Mouse (Mus musculus) midbrain, embryonic 16.5 days (tissue): ENCODE results near the gene Selenos. TPM values are rescaled to one million over a fixed set of nuclear protein-coding genes. Genes with fewer than 3 reads are reported as not detected.

ENCODE experiments used
- ATAC-seq: fragments of 200-750 bp; cut with Nextera tagmentation; 2 replicates; pipeline ENCODE4 v1.8.0; 2017; ENCODE audit warnings: moderate TSS enrichment
- H3K27ac ChIP-seq: fragments of 300-500 bp; sonication (generic); 2 replicates; pipeline ENCODE4 v1.5.1; 2014; ENCODE audit warnings: mild to moderate bottlenecking, low read length, mixed read lengths
- H3K27me3 ChIP-seq: fragments of 300-500 bp; sonication (generic); 2 replicates; pipeline ENCODE4 v1.6.1; 2014; ENCODE audit warnings: low read depth, low read length, mixed read lengths; ENCODE audit not compliant: control insufficient read depth, insufficient read depth
- H3K36me3 ChIP-seq: fragments of 300-500 bp; sonication (generic); 2 replicates; pipeline ENCODE4 v1.6.1; 2014; ENCODE audit warnings: mild to moderate bottlenecking, low read length, moderate library complexity, mixed read lengths; ENCODE audit not compliant: control insufficient read depth, insufficient read depth
- H3K4me1 ChIP-seq: fragments of 300-500 bp; sonication (generic); 2 replicates; pipeline ENCODE4 v1.6.1; 2014; ENCODE audit warnings: mild to moderate bottlenecking, low read length, mixed read lengths; ENCODE audit not compliant: control insufficient read depth, insufficient read depth
- H3K4me2 ChIP-seq: fragments of 300-500 bp; sonication (generic); 2 replicates; pipeline ENCODE4 v1.6.1; 2014; ENCODE audit warnings: mild to moderate bottlenecking, low read length, mixed read lengths
- H3K4me3 ChIP-seq: fragments of 300-500 bp; sonication (generic); 2 replicates; pipeline ENCODE4 v1.5.1; 2014; ENCODE audit warnings: low read depth, mild to moderate bottlenecking, low read length, moderate library complexity, mixed read lengths
- H3K9ac ChIP-seq: fragments of 300-500 bp; sonication (generic); 2 replicates; pipeline ENCODE4 v1.6.1; 2014; ENCODE audit warnings: low read depth, low read length, mixed read lengths
- H3K9me3 ChIP-seq: fragments of 300-500 bp; sonication (generic); replicated peaks from 2 replicates; pipeline ENCODE4 v1.6.1; 2014; ENCODE audit warnings: mild to moderate bottlenecking, low read length, mixed read lengths; ENCODE audit not compliant: control insufficient read depth, poor library complexity, severe bottlenecking
- WGBS: fragments of 180-500 bp; shearing (Covaris S2); extraction: QIAGEN DNeasy Blood & Tissue Kit; methylation state at CpG from one replicate; pipeline ENCODE4 v1.1.7; 2014; 5-methylcytosine and 5-hydroxymethylcytosine counted together
- polyA plus RNA-seq: library from polyadenylated mRNA; unstranded; fragments of >200 nt; fragmentation: Nextera tagmentation; extraction: Ambion mirVana; gene quantifications from 2 replicates; pipeline ENCODE4 v1.2.1, GENCODE M21; 2015

The Selenos gene
- polyA plus RNA-seq, 1 experiment from 2014 or later: 89.6 TPM

DNA sequence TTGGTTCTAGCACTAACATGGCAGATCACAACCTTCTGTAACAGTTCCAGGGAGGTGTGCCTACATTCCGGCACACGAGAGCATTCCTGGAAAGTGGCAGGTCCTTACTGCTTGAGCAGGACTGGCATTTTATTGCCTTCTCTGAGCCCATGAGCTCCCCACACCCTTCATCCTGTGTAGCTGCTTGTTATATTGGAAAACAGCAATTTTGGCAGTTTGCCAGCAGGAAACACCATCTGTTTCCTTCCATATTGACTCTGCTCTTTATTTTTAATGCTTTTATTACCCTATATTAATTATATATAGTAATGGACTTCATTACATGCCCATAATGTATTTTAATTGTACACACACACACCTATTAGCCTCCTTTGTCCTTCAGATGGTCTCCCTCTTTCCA lies 3.0 kb upstream of the Selenos start:
- Histone ChIP-seq H3K4me1 (peaks cover 18% of the 10 kb centered on the region), H3K27me3 (no peaks in the 10 kb centered on the region), H3K4me3 (no peak overlapping the region), H3K9me3 (no peaks in the 10 kb centered on the region), H3K27ac (no peak overlapping the region), H3K4me2 (no peak overlapping the region), H3K9ac (no peak overlapping the region), H3K36me3 (peaks cover 32% of the 10 kb centered on the region)
- no peak for ATAC-seq
- WGBS: 83% methylated on average over 2 of the region's 2 CpGs

DNA sequence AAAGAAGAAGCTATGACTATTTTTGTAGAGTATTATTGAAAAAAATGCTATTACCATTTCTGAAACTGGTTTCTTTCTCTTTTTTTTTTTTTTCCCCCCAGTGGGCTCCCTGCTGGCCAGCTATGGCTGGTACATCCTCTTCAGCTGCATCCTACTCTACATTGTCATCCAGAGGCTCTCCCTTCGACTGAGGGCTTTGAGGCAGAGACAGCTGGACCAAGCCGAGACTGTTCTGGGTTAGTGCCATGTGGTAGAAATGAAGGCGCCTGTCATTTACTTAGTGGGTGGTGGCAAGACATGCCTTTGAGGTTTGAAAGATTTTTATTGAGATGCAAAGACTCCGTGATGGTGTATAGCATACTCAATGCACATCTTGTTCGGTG lies 773 bp downstream of the Selenos start:
- Histone ChIP-seq H3K27me3 (no peaks in the 10 kb centered on the region), H3K36me3 (peaks cover 19% of the 10 kb centered on the region), H3K9ac (peak overlapping the region; percentile 87), H3K4me3 (peak overlapping the region; percentile 91), H3K4me2 (peak overlapping the region; percentile 95), H3K4me1 (peaks cover 21% of the 10 kb centered on the region), H3K27ac (no peak overlapping the region), H3K9me3 (no peaks in the 10 kb centered on the region)
- ATAC-seq: no peak
- WGBS: 34% methylated on average over 5 of the region's 5 CpGs

DNA sequence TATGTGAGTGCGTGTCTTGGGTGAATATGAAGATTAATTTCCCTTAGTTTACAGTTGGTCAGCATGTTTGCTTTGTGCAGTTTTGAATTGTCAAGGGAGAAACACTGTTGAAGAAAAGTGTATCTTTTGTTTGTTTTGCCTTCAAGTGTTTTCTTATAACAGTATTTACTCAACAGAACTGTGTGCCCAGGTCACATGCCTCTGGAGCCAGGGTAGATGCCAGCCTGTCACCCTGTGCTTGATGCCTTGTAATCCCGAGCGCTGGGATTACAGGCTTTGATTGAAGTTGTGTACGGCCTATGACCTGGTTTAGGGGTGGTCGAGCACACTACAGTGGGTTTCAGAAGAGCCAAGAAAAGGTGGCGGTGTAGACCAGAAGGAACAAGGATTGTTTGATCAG lies 4.3 kb downstream of the Selenos start:
- peaks cover 20% of the 10 kb centered on the region for H3K4me1 ChIP-seq
- H3K27ac ChIP-seq: no peak overlapping the region
- H3K36me3 ChIP-seq: peaks cover 19% of the 10 kb centered on the region
- no peak overlapping the region for H3K9ac ChIP-seq
- no peaks in the 10 kb centered on the region for H3K27me3 ChIP-seq
- no peak overlapping the region for H3K4me3 ChIP-seq
- no peak overlapping the region for H3K4me2 ChIP-seq
- H3K9me3 ChIP-seq: no peaks in the 10 kb centered on the region
- ATAC-seq: no peak
- WGBS: 84% methylated on average over 6 of the region's 6 CpGs

DNA sequence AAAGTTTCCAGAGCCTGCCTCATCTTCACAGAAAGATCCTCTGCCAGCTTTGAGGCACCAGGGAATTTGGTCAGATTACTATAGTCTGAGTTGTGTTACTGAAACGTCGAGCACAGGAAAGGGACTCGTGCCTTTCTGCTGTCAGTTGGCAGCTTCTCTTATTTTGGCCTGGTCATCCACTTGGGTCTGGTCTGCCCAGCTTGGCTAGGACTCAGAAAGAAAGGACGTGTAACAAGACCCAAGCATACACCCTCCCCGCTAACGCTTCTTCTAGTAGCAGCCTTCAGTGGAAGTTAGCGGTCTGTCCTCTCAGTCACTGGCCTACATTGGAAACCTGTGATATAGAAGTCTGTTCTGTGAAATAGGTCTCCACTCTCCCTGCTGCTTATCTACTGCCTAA lies 5.1 kb downstream of the Selenos start:
- H3K36me3 ChIP-seq: peaks cover 19% of the 10 kb centered on the region
- H3K4me2 ChIP-seq: no peak overlapping the region
- no peak for ATAC-seq
- 87% methylated on average over 7 of the region's 7 CpGs for WGBS
- no peaks in the 10 kb centered on the region for H3K27me3 ChIP-seq
- no peak overlapping the region for H3K4me3 ChIP-seq
- no peak overlapping the region for H3K9ac ChIP-seq
- H3K4me1 ChIP-seq: peaks cover 17% of the 10 kb centered on the region
- no peaks in the 10 kb centered on the region for H3K9me3 ChIP-seq
- H3K27ac ChIP-seq: no peak overlapping the region

DNA sequence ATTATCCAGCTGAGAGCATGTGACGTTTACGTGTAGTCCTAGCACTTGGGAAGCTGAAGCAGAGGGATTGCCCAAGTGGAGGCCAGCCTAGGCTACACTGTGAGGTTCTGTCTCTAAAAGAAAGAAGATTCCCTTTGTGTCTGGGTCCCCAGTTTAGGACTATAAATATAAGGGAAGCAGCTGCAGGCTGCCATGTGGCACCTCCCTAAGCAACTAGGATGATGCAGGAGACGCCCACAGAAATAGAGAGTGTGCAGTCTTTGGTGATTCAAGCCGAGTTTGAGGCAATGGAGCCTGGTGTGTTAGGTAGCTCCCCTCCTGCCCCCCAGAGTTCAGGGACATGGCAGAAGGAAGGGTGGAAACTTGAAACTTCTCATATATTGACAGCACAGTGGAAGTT lies 8.2 kb downstream of the Selenos start:
- no peak for ATAC-seq

DNA sequence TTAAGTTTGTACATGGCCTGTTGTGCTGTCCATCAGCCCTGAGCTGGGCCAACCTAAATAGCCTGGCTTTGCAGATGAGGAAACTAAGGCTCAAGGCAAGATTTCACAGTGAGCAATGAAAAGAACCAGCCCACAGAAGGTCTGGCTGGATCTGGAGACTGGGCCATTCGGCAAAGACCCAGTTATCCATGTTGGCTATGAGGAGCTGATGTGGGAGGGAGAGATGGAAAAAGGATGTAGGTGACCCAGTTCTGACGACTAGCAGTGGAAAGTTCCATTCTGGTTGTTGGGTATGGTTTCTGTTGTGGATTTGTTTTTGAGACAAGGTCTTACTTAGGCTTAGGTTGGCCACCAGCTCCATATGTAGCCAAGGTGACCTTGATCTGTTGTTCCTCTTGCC lies 8.6 kb downstream of the Selenos start:
- Histone ChIP-seq H3K9ac (no peak overlapping the region), H3K27me3 (no peaks in the 10 kb centered on the region), H3K9me3 (no peaks in the 10 kb centered on the region), H3K36me3 (peaks cover 27% of the 10 kb centered on the region), H3K4me2 (no peak overlapping the region), H3K4me3 (no peak overlapping the region), H3K27ac (no peak overlapping the region), H3K4me1 (no peaks in the 10 kb centered on the region)
- ATAC-seq: no peak
- 89% methylated on average over 2 of the region's 2 CpGs for WGBS

More for the DNA sequence above, 8.2 kb downstream of the Selenos start:
- Histone ChIP-seq H3K9me3 (no peaks in the 10 kb centered on the region), H3K27me3 (no peaks in the 10 kb centered on the region), H3K36me3 (peaks cover 27% of the 10 kb centered on the region), H3K27ac (no peak overlapping the region), H3K4me3 (no peak overlapping the region), H3K4me2 (no peak overlapping the region), H3K9ac (no peak overlapping the region), H3K4me1 (no peaks in the 10 kb centered on the region)
- 90% methylated on average over 4 of the region's 4 CpGs for WGBS

DNA sequence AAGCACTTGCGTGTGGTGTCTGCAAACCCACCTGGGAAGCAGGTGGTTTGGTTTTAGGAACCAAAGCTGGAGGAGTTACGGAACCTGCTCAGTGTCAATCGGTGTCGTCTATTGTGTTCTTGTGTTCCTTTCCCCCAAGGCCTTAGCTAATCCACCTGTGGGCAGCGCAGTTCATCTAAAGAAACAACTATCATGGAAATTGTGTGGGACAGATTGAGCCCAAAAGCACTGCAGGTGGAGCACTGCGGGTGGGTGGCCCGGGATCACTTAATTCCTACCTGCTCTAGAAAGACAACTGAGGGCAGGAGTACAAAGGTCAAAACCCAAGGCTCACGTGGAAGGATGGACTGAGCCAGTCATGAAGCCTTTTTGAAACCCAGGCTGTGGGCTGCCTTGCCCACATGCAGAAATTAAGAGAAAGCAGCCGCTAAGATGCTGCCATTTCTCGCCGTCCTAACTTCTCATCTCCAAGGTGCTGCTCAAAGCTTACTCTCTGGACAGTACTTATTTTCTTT lies 11.3 kb downstream of the Selenos start:
- no peak overlapping the region for H3K27ac ChIP-seq
- H3K9ac ChIP-seq: no peak overlapping the region
- H3K4me1 ChIP-seq: no peaks in the 10 kb centered on the region
- H3K4me2 ChIP-seq: no peak overlapping the region
- ATAC-seq: no peak
- H3K4me3 ChIP-seq: no peak overlapping the region
- WGBS: 84% methylated on average over 11 of the region's 11 CpGs
- H3K36me3 ChIP-seq: peaks cover 18% of the 10 kb centered on the region
- H3K9me3 ChIP-seq: no peaks in the 10 kb centered on the region
- no peaks in the 10 kb centered on the region for H3K27me3 ChIP-seq

DNA sequence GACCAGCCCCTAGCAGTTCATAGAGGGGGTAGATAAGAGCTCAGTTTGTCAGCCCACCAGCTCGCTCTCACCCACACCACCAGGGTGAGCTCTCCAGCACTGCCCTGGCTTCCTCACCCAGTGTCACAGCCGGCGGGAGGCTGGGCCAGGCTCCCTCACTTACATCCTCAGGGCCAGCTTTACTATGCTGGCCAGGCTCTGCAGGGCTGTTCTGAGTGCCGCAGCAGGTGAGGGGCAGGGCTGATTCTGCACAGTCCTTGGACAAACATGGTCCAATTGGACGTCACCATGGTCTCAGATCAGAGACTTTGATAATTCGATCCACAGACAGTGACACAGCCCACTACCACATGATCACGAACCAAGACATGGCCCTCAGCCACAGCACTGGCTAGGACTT lies 12.1 kb downstream of the Selenos start:
- Histone ChIP-seq H3K9ac (no peak overlapping the region), H3K27me3 (no peaks in the 10 kb centered on the region), H3K4me3 (no peak overlapping the region), H3K4me1 (no peaks in the 10 kb centered on the region), H3K9me3 (no peaks in the 10 kb centered on the region), H3K27ac (no peak overlapping the region), H3K4me2 (no peak overlapping the region), H3K36me3 (peaks cover 18% of the 10 kb centered on the region)
- no peak for ATAC-seq
- 87% methylated on average over 7 of the region's 7 CpGs for WGBS

DNA sequence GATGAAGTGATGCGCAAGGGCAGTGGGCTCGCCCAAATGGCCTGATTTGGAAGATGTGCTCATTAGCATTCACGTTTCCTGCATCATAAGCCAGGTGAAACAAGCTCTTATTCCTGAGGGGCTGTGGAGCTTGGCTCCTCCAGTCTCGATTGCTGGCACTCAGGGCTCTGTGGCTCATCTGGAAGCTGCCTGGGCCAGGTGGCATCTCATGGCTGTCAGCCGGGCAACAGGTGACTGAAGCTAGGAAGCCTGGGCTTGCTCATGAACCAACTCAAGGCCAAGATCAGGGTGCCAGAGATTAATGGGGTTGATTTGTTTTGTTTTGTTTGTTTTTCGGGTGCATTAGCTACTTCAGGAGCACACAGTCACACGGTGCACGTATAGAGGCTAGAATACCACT lies 13.2 kb downstream of the Selenos start:
- H3K27ac ChIP-seq: no peak overlapping the region
- H3K9ac ChIP-seq: no peak overlapping the region
- no peak overlapping the region for H3K4me3 ChIP-seq
- WGBS: 92% methylated on average over 8 of the region's 8 CpGs
- no peaks in the 10 kb centered on the region for H3K27me3 ChIP-seq
- peaks cover 13% of the 10 kb centered on the region for H3K36me3 ChIP-seq
- no peaks in the 10 kb centered on the region for H3K9me3 ChIP-seq
- H3K4me2 ChIP-seq: no peak overlapping the region
- ATAC-seq: no peak
- no peaks in the 10 kb centered on the region for H3K4me1 ChIP-seq
